Mouse (Mus musculus): ENCODE measurements around the gene Wfdc6b. TPM values are rescaled to one million over a fixed set of nuclear protein-coding genes. Genes with fewer than 3 reads are reported as not detected.

The Wfdc6b gene
- total and polyA plus RNA-seq, 3 experiments, result not detected

DNA sequence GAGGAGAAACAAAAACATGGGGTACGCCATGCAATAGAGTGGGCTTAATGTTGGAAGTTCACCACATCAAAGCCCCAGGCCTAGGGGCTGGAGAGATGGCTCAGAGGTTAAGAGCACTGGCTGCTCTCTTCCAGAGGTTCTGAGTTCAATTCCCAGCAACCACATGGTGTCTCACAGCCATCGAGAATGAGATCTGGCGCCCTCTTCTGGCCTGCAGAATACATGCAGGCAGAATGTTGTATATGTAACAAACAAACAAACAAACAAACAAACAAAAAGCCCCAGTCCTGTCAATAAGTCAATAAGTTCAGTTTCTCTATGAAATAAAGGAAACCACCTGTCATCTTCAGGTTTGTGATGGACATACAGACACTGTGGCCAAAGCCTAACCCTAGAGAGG, 13.1 kb upstream of the Wfdc6b start (continued):
- no peak for TF ChIP-seq MYB (IDR thresholded peaks at IDR 0.05; ENCODE audit: low read depth, low read length)
- peak; percentile 34 for TF ChIP-seq ZC3H11A (IDR thresholded peaks at IDR 0.05; ENCODE audit: low read depth, low read length)
- TF ChIP-seq MXI1 (IDR thresholded peaks at IDR 0.05; ENCODE audit: low read depth, low read length), result no peak
- no peak for TF ChIP-seq TBP (IDR thresholded peaks at IDR 0.05; ENCODE audit: low read depth, low read length)
- TF ChIP-seq MAFK (IDR thresholded peaks at IDR 0.05; ENCODE audit: borderline replicate concordance, low read depth, low read length), result no peak
- TF ChIP-seq TAL1 (IDR thresholded peaks at IDR 0.05; ENCODE audit: low read length), result no peak
- no peak for TF ChIP-seq USF2 (IDR thresholded peaks at IDR 0.05; ENCODE audit: borderline replicate concordance in 1 of 2, insufficient read depth in 1 of 2, low read depth in 1 of 2, low read length in 2 of 2)
- peak; percentile 50 for TF ChIP-seq SMC3 (IDR thresholded peaks at IDR 0.05; ENCODE audit: low read depth, low read length)

DNA sequence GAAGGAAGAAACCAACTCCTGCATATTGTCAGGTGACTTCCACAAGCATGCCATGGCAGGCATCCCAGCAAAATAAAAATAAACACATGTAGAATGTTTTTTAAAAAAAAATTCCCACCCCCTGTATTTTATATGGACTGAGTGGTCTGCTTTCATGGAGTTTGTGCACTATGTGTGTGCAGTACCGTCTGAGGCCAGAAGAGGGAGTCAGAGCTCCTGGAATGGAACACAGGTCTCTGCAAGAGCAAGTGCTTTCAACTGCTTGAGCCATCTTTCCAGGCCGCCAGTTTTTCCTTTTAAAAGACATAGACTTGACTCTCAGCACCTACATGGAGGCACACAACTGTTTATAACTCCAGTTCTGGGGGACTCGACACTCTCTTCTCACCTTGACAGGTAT, 9.8 kb upstream of the Wfdc6b start:
- Histone ChIP-seq H3K27me3 (ENCODE audit: control insufficient read depth in 1 of 2, insufficient read depth in 2 of 2, low read length in 2 of 2) (peaks cover 7 to 10% of the 10 kb centered on the region in 2 experiments), H3K4me1 (ENCODE audit: control insufficient read depth in 1 of 2, insufficient read depth in 2 of 2, low read length in 2 of 2) (no peaks in the 10 kb centered on the region), H3K9me3 (replicated peaks; ENCODE audit: insufficient read depth, low read length) (no peaks in the 10 kb centered on the region), H3K9ac (ENCODE audit: control insufficient read depth, low read depth, low read length, poor library complexity, severe bottlenecking) (no peak overlapping the region), H3K79me2 (ENCODE audit: control insufficient read depth, insufficient read depth, low read length, poor library complexity) (no peaks in the 10 kb centered on the region), H3K27ac (ENCODE audit: control insufficient read depth, low read depth, low read length) (no peak overlapping the region), H3K4me3 (ENCODE audit: control insufficient read depth in 1 of 2, insufficient read depth in 1 of 2, low read depth in 2 of 2, low read length in 2 of 2) (no peak overlapping the region), H3K36me3 (ENCODE audit: control insufficient read depth in 1 of 2, insufficient read depth in 2 of 2, low read length in 2 of 2) (no peaks in the 10 kb centered on the region)
- TF ChIP-seq TBP (IDR thresholded peaks at IDR 0.05; ENCODE audit: low read depth, low read length) (no peak), CTCF (IDR thresholded peaks at IDR 0.05 in 2 of 3, conservative IDR thresholded peaks at IDR 0.05 in 1 of 3; ENCODE audit: control insufficient read depth in 1 of 3, insufficient read depth in 1 of 3, low read depth in 2 of 3, low read length in 3 of 3, poor library complexity in 1 of 3, severe bottlenecking in 1 of 3) (peak; percentile 30 to 46 (median 31); a peak in 5 of 6 replicates), SMC3 (IDR thresholded peaks at IDR 0.05; ENCODE audit: low read depth, low read length) (peak; percentile 30), ZC3H11A (IDR thresholded peaks at IDR 0.05; ENCODE audit: low read depth, low read length) (peak; percentile 16), RAD21 (IDR thresholded peaks at IDR 0.05; ENCODE audit: low read depth, low read length) (peak; percentile 47)
- DNase-seq (ENCODE audit: low read depth, low spot score), result peak; percentile 7

DNA sequence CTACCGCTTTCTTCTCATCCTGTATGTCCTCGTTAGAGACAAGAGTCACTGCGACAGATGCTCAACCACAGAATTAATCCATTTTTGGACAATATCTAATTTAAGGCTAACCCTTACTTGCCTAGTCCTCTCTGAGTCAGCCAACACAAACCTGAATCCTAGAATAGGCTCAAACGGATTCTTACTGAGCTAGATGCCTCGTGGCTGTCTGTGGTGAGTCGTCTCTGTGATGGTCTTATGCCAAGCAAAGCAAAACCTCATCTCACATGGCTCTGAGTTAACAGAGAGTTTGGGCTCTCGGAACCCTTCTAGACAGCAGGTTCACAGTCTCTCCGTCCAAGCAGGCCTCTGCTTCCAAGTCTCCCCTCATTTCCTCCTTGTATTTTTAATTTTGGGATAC, 8.9 kb upstream of the Wfdc6b start:
- H3K79me2 ChIP-seq (ENCODE audit: control insufficient read depth, insufficient read depth, low read length, poor library complexity), result no peaks in the 10 kb centered on the region
- no peak overlapping the region for H3K9ac ChIP-seq (ENCODE audit: control insufficient read depth, low read depth, low read length, poor library complexity, severe bottlenecking)
- H3K4me3 ChIP-seq (ENCODE audit: control insufficient read depth in 1 of 2, insufficient read depth in 1 of 2, low read depth in 2 of 2, low read length in 2 of 2), result no peak overlapping the region
- H3K27me3 ChIP-seq (ENCODE audit: control insufficient read depth in 1 of 2, insufficient read depth in 2 of 2, low read length in 2 of 2), result peaks cover 7 to 10% of the 10 kb centered on the region in 2 experiments
- no peaks in the 10 kb centered on the region for H3K36me3 ChIP-seq (ENCODE audit: control insufficient read depth in 1 of 2, insufficient read depth in 2 of 2, low read length in 2 of 2)
- TF ChIP-seq MAX (IDR thresholded peaks at IDR 0.05; ENCODE audit: low read length) (no peak), MYC (IDR thresholded peaks at IDR 0.05; ENCODE audit: low read depth, low read length) (no peak), CHD1 (IDR thresholded peaks at IDR 0.05; ENCODE audit: low read depth, low read length) (no peak), USF1 (IDR thresholded peaks at IDR 0.05; ENCODE audit: low read depth, low read length) (no peak), MEF2A (IDR thresholded peaks at IDR 0.05; ENCODE audit: extremely low read depth, insufficient replicate concordance, low read depth, low read length, poor library complexity, severe bottlenecking) (no peak), CHD2 (IDR thresholded peaks at IDR 0.05; ENCODE audit: low read length) (no peak), KAT2A (conservative IDR thresholded peaks at IDR 0.05; ENCODE audit: low read depth, low read length) (no peak), HCFC1 (IDR thresholded peaks at IDR 0.05; ENCODE audit: low read depth, low read length) (no peak), CTCF (IDR thresholded peaks at IDR 0.05 in 2 of 3, conservative IDR thresholded peaks at IDR 0.05 in 1 of 3; ENCODE audit: control insufficient read depth in 1 of 3, insufficient read depth in 1 of 3, low read depth in 2 of 3, low read length in 3 of 3, poor library complexity in 1 of 3, severe bottlenecking in 1 of 3) (no peak), E2F4 (IDR thresholded peaks at IDR 0.05; ENCODE audit: borderline replicate concordance, low read depth, low read length) (no peak), UBTF (IDR thresholded peaks at IDR 0.05; ENCODE audit: borderline replicate concordance, insufficient read depth, low read depth, low read length) (no peak), EP300 (IDR thresholded peaks at IDR 0.05; ENCODE audit: low read depth in 1 of 2, low read length in 2 of 2) (no peak), TCF12 (IDR thresholded peaks at IDR 0.05; ENCODE audit: low read depth, low read length) (no peak)
- no peaks in the 10 kb centered on the region for H3K9me3 ChIP-seq (replicated peaks; ENCODE audit: insufficient read depth, low read length)
- H3K4me1 ChIP-seq (ENCODE audit: control insufficient read depth in 1 of 2, insufficient read depth in 2 of 2, low read length in 2 of 2), result no peaks in the 10 kb centered on the region
- no peak for DNase-seq (ENCODE audit: low read depth, low spot score)
- no peak overlapping the region for H3K27ac ChIP-seq (ENCODE audit: control insufficient read depth, low read depth, low read length)
